Mouse (Mus musculus): ENCODE results near the gene A730049H05Rik.

The A730049H05Rik gene

GRCm38 (mm10) chr6:92883131-92883900 lies 67.0 kb downstream of the A730049H05Rik start:
- peak; percentile 24 for DNase-seq

GRCm38 (mm10) chr6:92891535-92891934 lies 75.3 kb downstream of the A730049H05Rik start:
- DNase-seq = no peak
